Mouse (Mus musculus) heart, embryonic 12.5 days (tissue): Measurements from ENCODE around the gene Fat4. TPM values are rescaled to one million over a fixed set of nuclear protein-coding genes. Genes with fewer than 3 reads are reported as not detected.

Experiments used
- ATAC-seq: fragments of 200-750 bp; cut with Nextera tagmentation; 2 replicates; pipeline ENCODE4 v1.8.0; 2017; ENCODE audit warnings: moderate TSS enrichment, moderate library complexity; ENCODE audit not compliant: insufficient number of reproducible peaks, low FRiP score
- H3K27ac ChIP-seq: fragments of 300-500 bp; sonication (generic); 2 replicates; pipeline ENCODE4 v1.5.1; 2016; ENCODE audit warnings: mild to moderate bottlenecking, moderate library complexity; ENCODE audit not compliant: poor library complexity, severe bottlenecking
- H3K27me3 ChIP-seq: fragments of 300-500 bp; sonication (generic); replicated peaks from 2 replicates; pipeline ENCODE4 v1.6.1; 2016; ENCODE audit warnings: mild to moderate bottlenecking, moderate library complexity
- H3K36me3 ChIP-seq: fragments of 300-500 bp; sonication (generic); 2 replicates; pipeline ENCODE4 v1.6.1; 2016; ENCODE audit warnings: mild to moderate bottlenecking, moderate library complexity
- H3K4me1 ChIP-seq: fragments of 300-500 bp; sonication (generic); replicated peaks from 2 replicates; pipeline ENCODE4 v1.6.1; 2016; ENCODE audit warnings: mild to moderate bottlenecking
- H3K4me2 ChIP-seq: fragments of 300-500 bp; sonication (generic); 2 replicates; pipeline ENCODE4 v1.6.1; 2016; ENCODE audit warnings: mild to moderate bottlenecking, moderate library complexity
- H3K4me3 ChIP-seq: fragments of 300-500 bp; sonication (generic); 2 replicates; pipeline ENCODE4 v1.5.1; 2016; ENCODE audit warnings: mild to moderate bottlenecking
- H3K9ac ChIP-seq: fragments of 300-500 bp; sonication (generic); 2 replicates; pipeline ENCODE4 v1.6.1; 2016; ENCODE audit warnings: mild to moderate bottlenecking, moderate library complexity
- H3K9me3 ChIP-seq: fragments of 300-500 bp; sonication (generic); replicated peaks from 2 replicates; pipeline ENCODE4 v1.6.1; 2016; ENCODE audit warnings: mild to moderate bottlenecking, moderate library complexity
- WGBS: fragments of 180-500 bp; shearing (Covaris S2); methylation state at CpG from one replicate; pipeline ENCODE4 v1.1.7; 2016; 5-methylcytosine and 5-hydroxymethylcytosine counted together
- polyA plus RNA-seq: library from polyadenylated mRNA; unstranded; fragments of >200 nt; fragmentation: Nextera tagmentation; extraction: Ambion mirVana; gene quantifications from 2 replicates; pipeline ENCODE4 v1.2.1, GENCODE M21; 2016

Gene Fat4
- polyA plus RNA-seq, 1 experiment from 2014 or later: 5.3 TPM

- Histone ChIP-seq H3K4me1 (peaks cover 38% of the 10 kb centered on the region), H3K27ac (no peak overlapping the region), H3K4me2 (no peak overlapping the region)
These were observed 49.7 kb downstream of the Fat4 start for GRCm38 (mm10) chr3:38936485-38936884.

DNA sequence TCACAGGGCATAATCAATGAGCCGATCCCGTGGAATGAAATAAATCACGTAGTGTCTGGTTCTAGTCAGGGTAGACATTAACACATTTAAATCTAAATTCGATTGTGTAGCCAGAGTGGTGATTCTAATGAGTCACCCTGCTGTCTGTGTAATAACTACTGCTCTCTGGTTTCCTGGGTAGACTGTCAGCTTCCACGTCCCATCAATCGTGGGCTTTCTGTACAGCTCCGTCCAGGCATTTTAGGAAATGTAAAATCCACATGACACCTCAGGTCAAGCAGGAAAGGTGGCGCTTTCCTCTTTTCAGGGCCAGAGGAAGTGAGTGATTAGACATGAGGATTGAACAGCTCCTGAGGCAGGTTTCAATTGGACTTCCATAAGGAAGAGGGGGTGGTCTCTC is 50.4 kb downstream of the Fat4 start:
- no peaks in the 10 kb centered on the region for H3K36me3 ChIP-seq
- no peaks in the 10 kb centered on the region for H3K9me3 ChIP-seq
- H3K9ac ChIP-seq: no peak overlapping the region
- no peak for ATAC-seq
- H3K27me3 ChIP-seq: no peaks in the 10 kb centered on the region
- WGBS: 62% methylated on average over 8 of the region's 8 CpGs
- H3K4me2 ChIP-seq: no peak overlapping the region
- H3K27ac ChIP-seq: no peak overlapping the region
- peaks cover 38% of the 10 kb centered on the region for H3K4me1 ChIP-seq
- no peak overlapping the region for H3K4me3 ChIP-seq

More at GRCm38 (mm10) chr3:38936485-38936884, 49.7 kb downstream of the Fat4 start:
- Histone ChIP-seq H3K4me3 (no peak overlapping the region), H3K9me3 (no peaks in the 10 kb centered on the region), H3K36me3 (no peaks in the 10 kb centered on the region), H3K27me3 (no peaks in the 10 kb centered on the region), H3K9ac (no peak overlapping the region)
- WGBS: 74% methylated on average over 7 of the region's 7 CpGs
- ATAC-seq: no peak

DNA sequence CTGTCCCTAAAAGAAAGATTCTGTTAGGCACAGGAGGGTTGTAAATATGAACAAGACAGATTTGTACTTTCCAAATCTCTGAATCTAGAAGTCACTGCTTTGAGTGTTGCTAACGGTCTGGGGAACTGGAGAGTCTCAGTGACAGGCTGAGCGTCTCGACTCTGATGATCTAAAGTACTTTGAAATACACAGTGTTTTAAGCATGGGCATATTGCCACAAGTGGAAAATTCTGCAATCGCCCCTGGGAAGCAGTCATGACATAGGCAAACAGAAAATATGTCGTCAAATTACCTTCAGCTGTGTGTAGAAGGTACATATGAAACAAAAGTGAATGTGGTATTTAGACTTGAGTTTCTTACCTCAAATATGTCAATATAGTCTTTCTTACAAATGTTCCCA is 51.4 kb downstream of the Fat4 start:
- no peak; the same call in 1 of the 2 replicates for ATAC-seq
- Histone ChIP-seq H3K4me2 (no peak overlapping the region), H3K9me3 (0 out of 2 replicates have a peak, but pooled peaks cover 2% of the 10 kb centered on the region), H3K36me3 (peaks cover 5% of the 10 kb centered on the region), H3K4me1 (peaks cover 38% of the 10 kb centered on the region), H3K27ac (no peak overlapping the region), H3K9ac (no peak overlapping the region), H3K27me3 (no peaks in the 10 kb centered on the region), H3K4me3 (no peak overlapping the region)
- WGBS: 35% methylated on average over 5 of the region's 5 CpGs

DNA sequence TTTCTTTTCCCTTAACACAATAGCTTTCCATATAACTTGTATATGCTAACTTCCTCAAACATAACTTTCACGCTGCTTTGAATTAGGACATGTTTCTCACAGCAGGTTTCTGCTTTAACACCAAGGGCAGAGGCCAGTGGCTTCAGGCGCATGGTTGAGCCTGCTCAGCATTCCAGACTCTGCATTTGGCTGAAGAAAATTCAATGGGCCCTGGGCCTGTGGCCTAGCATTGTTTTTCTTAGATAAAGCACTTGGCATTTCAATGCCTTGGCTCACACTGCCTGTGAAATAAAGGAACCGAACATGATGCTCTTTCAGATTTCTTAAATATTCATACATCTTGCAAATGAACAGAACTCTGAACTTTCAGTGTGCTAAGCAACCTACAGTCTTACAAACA is 52.8 kb downstream of the Fat4 start:
- no peak overlapping the region for H3K9ac ChIP-seq
- peaks cover 38% of the 10 kb centered on the region for H3K4me1 ChIP-seq
- no peak overlapping the region for H3K27ac ChIP-seq
- H3K9me3 ChIP-seq: 0 out of 2 replicates have a peak, but pooled peaks cover 3% of the 10 kb centered on the region
- H3K27me3 ChIP-seq: no peaks in the 10 kb centered on the region
- H3K4me2 ChIP-seq: no peak overlapping the region
- no peak overlapping the region for H3K4me3 ChIP-seq
- 29% methylated on average over 3 of the region's 3 CpGs for WGBS
- ATAC-seq: no peak
- peaks cover 8% of the 10 kb centered on the region for H3K36me3 ChIP-seq

DNA sequence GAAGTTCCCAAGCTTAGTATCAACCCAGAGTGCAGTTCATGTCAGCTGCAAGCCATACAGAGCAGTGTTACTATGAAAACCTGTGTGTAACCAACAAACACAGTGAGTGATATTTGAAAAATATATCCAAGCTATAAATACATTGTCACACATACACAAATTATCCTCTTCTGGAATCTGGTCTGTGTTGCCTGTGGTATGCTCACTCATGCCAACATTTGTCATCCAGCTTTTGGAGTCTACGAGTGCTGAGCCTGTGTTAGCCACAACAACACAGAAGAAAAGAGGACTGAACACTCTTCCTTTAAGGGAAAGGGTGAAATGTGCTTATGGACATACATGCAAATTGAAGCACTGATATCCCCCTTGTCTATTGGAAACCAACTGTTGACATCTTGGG is 53.6 kb downstream of the Fat4 start:
- no peak overlapping the region for H3K4me2 ChIP-seq
- 0 out of 2 replicates have a peak, but pooled peaks cover 3% of the 10 kb centered on the region for H3K9me3 ChIP-seq
- no peak overlapping the region for H3K9ac ChIP-seq
- 70% methylated on average over 1 of the region's 1 CpGs for WGBS
- peaks cover 38% of the 10 kb centered on the region for H3K4me1 ChIP-seq
- peaks cover 8% of the 10 kb centered on the region for H3K36me3 ChIP-seq
- no peak overlapping the region for H3K27ac ChIP-seq
- no peaks in the 10 kb centered on the region for H3K27me3 ChIP-seq
- no peak overlapping the region for H3K4me3 ChIP-seq
- ATAC-seq: no peak

- H3K36me3 ChIP-seq: peaks cover 16% of the 10 kb centered on the region
- ATAC-seq: no peak
- WGBS: 71% methylated on average over 1 of the region's 1 CpGs
These were observed 58.4 kb downstream of the Fat4 start for GRCm38 (mm10) chr3:38945157-38945556.

GRCm38 (mm10) chr3:38947706-38948105 is 61.0 kb downstream of the Fat4 start:
- no peak overlapping the region for H3K4me3 ChIP-seq
- 75% methylated on average over 7 of the region's 7 CpGs for WGBS
- H3K27ac ChIP-seq: no peak overlapping the region
- no peak overlapping the region for H3K4me2 ChIP-seq
- no peak overlapping the region for H3K9ac ChIP-seq
- ATAC-seq: no peak
- 0 out of 2 replicates have a peak, but pooled peaks cover 3% of the 10 kb centered on the region for H3K9me3 ChIP-seq
- H3K4me1 ChIP-seq: peaks cover 6% of the 10 kb centered on the region; the same call in 1 of the 2 replicates
- H3K36me3 ChIP-seq: peaks cover 23% of the 10 kb centered on the region
- no peaks in the 10 kb centered on the region for H3K27me3 ChIP-seq

More at GRCm38 (mm10) chr3:38945157-38945556, 58.4 kb downstream of the Fat4 start:
- Histone ChIP-seq H3K27ac (no peak overlapping the region), H3K27me3 (no peaks in the 10 kb centered on the region), H3K4me2 (no peak overlapping the region), H3K4me3 (no peak overlapping the region), H3K4me1 (peaks cover 4% of the 10 kb centered on the region), H3K9me3 (0 out of 2 replicates have a peak, but pooled peaks cover 3% of the 10 kb centered on the region), H3K9ac (no peak overlapping the region)

GRCm38 (mm10) chr3:38952602-38953001 is 65.9 kb downstream of the Fat4 start:
- H3K27ac ChIP-seq: no peak overlapping the region

DNA sequence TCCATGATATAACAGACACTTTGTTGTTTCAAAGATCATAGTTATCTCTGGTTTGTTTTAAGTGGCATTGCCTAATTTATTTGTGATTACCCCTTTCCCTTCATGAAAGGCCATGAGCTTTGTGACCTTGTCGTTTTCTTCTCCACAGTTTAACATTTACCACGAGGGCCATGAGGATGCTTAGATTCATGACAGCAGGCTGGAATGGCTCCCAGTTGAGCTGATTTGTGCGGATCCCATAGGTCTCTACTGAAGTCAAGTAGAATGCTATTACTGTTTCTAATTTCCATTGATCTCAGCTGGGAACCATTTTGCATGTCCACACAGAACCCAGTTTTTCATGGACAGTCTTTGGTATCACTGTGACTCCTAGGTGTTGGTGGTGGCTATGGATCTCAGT is 67.5 kb downstream of the Fat4 start:
- no peaks in the 10 kb centered on the region for H3K9me3 ChIP-seq
- H3K4me1 ChIP-seq: peaks cover 6% of the 10 kb centered on the region; the same call in 1 of the 2 replicates
- no peak for ATAC-seq
- H3K27me3 ChIP-seq: no peaks in the 10 kb centered on the region
- whole genome bisulfite sequencing: 48% methylated on average over 3 of the region's 3 CpGs
- H3K9ac ChIP-seq: no peak overlapping the region
- no peak overlapping the region for H3K4me2 ChIP-seq
- H3K4me3 ChIP-seq: no peak overlapping the region
- no peak overlapping the region for H3K27ac ChIP-seq
- peaks cover 39% of the 10 kb centered on the region for H3K36me3 ChIP-seq

More at GRCm38 (mm10) chr3:38952602-38953001, 65.9 kb downstream of the Fat4 start:
- peaks cover 28% of the 10 kb centered on the region for H3K36me3 ChIP-seq
- H3K4me2 ChIP-seq: no peak overlapping the region
- no peaks in the 10 kb centered on the region for H3K27me3 ChIP-seq
- ATAC-seq: no peak
- H3K9me3 ChIP-seq: no peaks in the 10 kb centered on the region
- no peak overlapping the region for H3K4me3 ChIP-seq
- no peak overlapping the region for H3K9ac ChIP-seq
- H3K4me1 ChIP-seq: peaks cover 6% of the 10 kb centered on the region; the same call in 1 of the 2 replicates
- 48% methylated on average over 3 of the region's 3 CpGs for WGBS

DNA sequence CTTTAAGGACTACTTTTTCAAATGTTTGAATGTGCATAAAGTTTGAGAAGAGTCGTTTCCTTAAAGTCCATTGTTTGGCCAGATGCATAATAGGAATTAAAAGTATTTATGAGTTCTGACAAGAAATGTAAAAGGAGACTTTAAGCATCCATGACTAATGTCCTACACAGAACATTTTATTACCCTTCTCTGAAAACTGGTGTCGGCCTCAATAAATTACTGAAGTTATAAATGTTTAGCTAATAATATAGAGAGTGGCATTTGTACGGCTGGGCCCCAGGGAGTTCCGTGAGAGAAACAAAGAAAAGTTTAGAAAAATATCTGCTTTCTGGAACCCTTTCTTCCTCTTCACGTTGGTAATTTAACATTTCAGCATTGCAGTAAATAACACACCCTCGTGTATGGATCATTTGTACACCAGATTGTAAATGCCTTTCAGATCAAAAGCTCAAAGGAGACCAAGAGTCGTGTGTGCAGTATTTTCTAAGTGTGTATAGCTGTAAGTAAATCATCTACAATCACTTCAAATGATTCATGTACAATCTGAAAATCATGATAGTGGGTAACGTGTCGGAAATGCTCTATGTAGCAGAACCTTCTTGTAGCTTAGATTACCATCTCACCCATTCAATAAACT is 69.4 kb downstream of the Fat4 start:
- H3K4me3 ChIP-seq: no peak overlapping the region
- H3K9ac ChIP-seq: no peak overlapping the region
- ATAC-seq: no peak
- WGBS: 81% methylated on average over 9 of the region's 9 CpGs
- no peaks in the 10 kb centered on the region for H3K27me3 ChIP-seq
- H3K4me2 ChIP-seq: no peak overlapping the region
- H3K9me3 ChIP-seq: no peaks in the 10 kb centered on the region
- peaks cover 32% of the 10 kb centered on the region for H3K36me3 ChIP-seq
- no peak overlapping the region for H3K27ac ChIP-seq
- H3K4me1 ChIP-seq: peaks cover 6% of the 10 kb centered on the region; the same call in 1 of the 2 replicates

DNA sequence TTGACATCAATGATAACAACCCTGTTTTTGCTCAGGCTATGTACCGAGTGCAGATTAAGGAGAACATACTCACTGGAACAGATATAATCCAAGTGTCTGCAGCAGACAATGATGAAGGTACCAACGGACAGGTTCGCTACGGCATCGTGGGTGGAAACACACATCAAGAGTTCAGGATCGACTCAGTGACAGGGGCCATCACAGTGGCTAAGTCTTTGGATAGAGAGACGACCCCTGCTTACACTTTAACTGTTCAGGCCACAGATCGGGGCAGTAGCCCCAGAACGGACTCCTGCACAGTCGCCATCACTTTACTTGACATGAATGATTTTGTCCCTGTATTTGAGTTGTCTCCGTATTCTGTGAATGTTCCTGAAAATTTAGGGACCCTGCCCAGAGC is 70.4 kb downstream of the Fat4 start:
- Histone ChIP-seq H3K9ac (no peak overlapping the region), H3K4me2 (no peak overlapping the region), H3K27me3 (no peaks in the 10 kb centered on the region), H3K36me3 (peaks cover 31% of the 10 kb centered on the region), H3K4me1 (peaks cover 4% of the 10 kb centered on the region; the same call in 1 of the 2 replicates), H3K27ac (no peak overlapping the region), H3K9me3 (no peaks in the 10 kb centered on the region), H3K4me3 (no peak overlapping the region)
- 87% methylated on average over 11 of the region's 11 CpGs for WGBS
- ATAC-seq: no peak
